In genomic region chr1:120596319-120596718, GRCm38 (mm10) we compare ENCODE assay signal across 9 mouse cellular contexts. TPM values are rescaled to one million over a fixed set of nuclear protein-coding genes. Genes with fewer than 3 reads are reported as not detected.
DNase-seq lines count a peak whose midpoint lies in the region; ATAC-seq lines count a peak whose summit lies in the region.
"Had no signal": no experiment of that assay in that cellular context is flagged by ENCODE, and none has a peak within 500 bp of the region (broad histone marks: within the 10 kb centered on the region; RNA-seq: fewer than 3 reads in every experiment).

No protein-coding gene starts in this region.

- H3K9me3 ChIP-seq in kidney, embryonic 15.5 days (replicated peaks): no peaks in the 10 kb centered on the region
- H3K9me3 ChIP-seq in midbrain, embryonic 10.5 days (replicated peaks): no peaks in the 10 kb centered on the region
- H3K9me3 ChIP-seq: liver, embryonic 15.5 days had no signal

- H3K27ac ChIP-seq in kidney, embryonic 15.5 days: no peak overlapping the region
- peak overlapping the region; percentile 90 for H3K27ac ChIP-seq in midbrain, embryonic 10.5 days (replicated peaks)
- H3K27ac ChIP-seq: liver, embryonic 15.5 days had no signal

- no peak for DNase-seq in kidney, adult 18-20 months
- peak; percentile 68 for DNase-seq in embryo, embryonic 10 days (ENCODE audit: low spot score)
- DNase-seq in gastrocnemius, postnatal 4 days (ENCODE audit: low spot score in 2 of 2): peak; percentile 43 to 64
- DNase-seq in midbrain, embryonic 10.5 days (ENCODE audit: low spot score): peak; percentile 66
- DNase-seq in T-cell, adult 2 months (ENCODE audit: low spot score): no peak
- no peak for DNase-seq in frontal cortex, postnatal 25 days (ENCODE audit: low spot score in 2 of 2)
- DNase-seq in Muller cell, postnatal 12 days (ENCODE audit: inconsistent ontology term): no peak

- no peaks in the 10 kb centered on the region for H3K36me3 ChIP-seq in kidney, embryonic 15.5 days
- no peaks in the 10 kb centered on the region for H3K36me3 ChIP-seq in midbrain, embryonic 10.5 days
- H3K36me3 ChIP-seq: liver, embryonic 15.5 days had no signal

- under 1% methylated on average over 19 of the region's 21 CpGs for WGBS in kidney, embryonic 15.5 days
- WGBS in midbrain, embryonic 10.5 days: 1% methylated on average over 21 of the region's 21 CpGs

- H3K27me3 ChIP-seq in kidney, embryonic 15.5 days: peaks cover 98% of the 10 kb centered on the region
- peaks cover 100% of the 10 kb centered on the region for H3K27me3 ChIP-seq in midbrain, embryonic 10.5 days (ENCODE audit: low read depth, poor library complexity, severe bottlenecking)

- peak; percentile 57; the same call in 1 of the 2 replicates for ATAC-seq in kidney, embryonic 15.5 days (replicated peaks; ENCODE audit: low FRiP score)

- no peak overlapping the region for H3K9ac ChIP-seq in kidney, embryonic 15.5 days
- H3K9ac ChIP-seq: liver, embryonic 15.5 days had no signal

- H3K4me1 ChIP-seq in kidney, embryonic 15.5 days: peaks cover 18% of the 10 kb centered on the region
- H3K4me1 ChIP-seq in midbrain, embryonic 10.5 days: peaks cover 47% of the 10 kb centered on the region
- H3K4me1 ChIP-seq: liver, embryonic 15.5 days had no signal

- peak overlapping the region; percentile 48 for H3K4me2 ChIP-seq in kidney, embryonic 15.5 days
- H3K4me2 ChIP-seq: liver, embryonic 15.5 days had no signal

- H3K4me3 ChIP-seq in kidney, embryonic 15.5 days (replicated peaks): peak overlapping the region; percentile 19
- peak overlapping the region; percentile 73 for H3K4me3 ChIP-seq in midbrain, embryonic 10.5 days
- H3K4me3 ChIP-seq: liver, embryonic 15.5 days had no signal

RNA-seq across cellular contexts. Expression of gene En1, which starts 5.9 kb away (rescaled TPM):
- polyA plus RNA-seq in kidney, embryonic 15.5 days (2015; fragmentation: Nextera tagmentation; extraction: Ambion mirVana): 0.05 and 0.10 TPM in 2 replicates
- total RNA-seq in gastrocnemius, postnatal 4 days (2021): 1 to 10 TPM; 7.2 to 8.3 TPM
- polyA plus RNA-seq in midbrain, embryonic 10.5 days (2016; fragmentation: Nextera tagmentation; extraction: Ambion mirVana): 5.2 and 5.6 TPM in 2 replicates
- polyA plus RNA-seq: liver, embryonic 15.5 days had no signal

Comparison
In these comparisons a context has a peak if more than half of its experiments do, and no peak if none do; other contexts are left out.
1. DNase-seq: peak in embryo, embryonic 10 days (single experiment), gastrocnemius, postnatal 4 days (2 of 2) and midbrain, embryonic 10.5 days (single experiment); none in kidney, adult 18-20 months (single experiment), T-cell, adult 2 months (single experiment), frontal cortex, postnatal 25 days (0 of 2) and Muller cell, postnatal 12 days (single experiment).